Mouse (Mus musculus) kidney, adult 2 months (tissue): ENCODE measurements around the gene Trim44. TPM values are rescaled to one million over a fixed set of nuclear protein-coding genes. Genes with fewer than 3 reads are reported as not detected.
A peak's percentile ranks its signal among the peaks of the same experiment; 100 is the strongest.

Experiments
- DNase-seq: peaks from one replicate; pipeline ENCODE4 v3.0.0; 2021
- H3K27ac ChIP-seq: fragments of 200-500 bp; 2 replicates; pipeline ENCODE4 v1.5.1; 2012; ENCODE audit warnings: low read depth, low read length, control low read depth, inconsistent platforms; ENCODE audit not compliant: insufficient read depth
- H3K27me3 ChIP-seq: fragments of 200-500 bp; replicated peaks from 2 replicates; pipeline ENCODE4 v1.6.1; 2012; ENCODE audit warnings: mild to moderate bottlenecking, moderate library complexity, low read length, inconsistent platforms; ENCODE audit not compliant: control insufficient read depth, insufficient read depth
- H3K36me3 ChIP-seq: fragments of 200-500 bp; 2 replicates; pipeline ENCODE4 v1.6.1; 2012; ENCODE audit warnings: mild to moderate bottlenecking, moderate library complexity, low read length, inconsistent platforms; ENCODE audit not compliant: control insufficient read depth, insufficient read depth
- H3K4me1 ChIP-seq: fragments of 200-500 bp; 2 replicates; pipeline ENCODE4 v1.6.1; 2011; ENCODE audit warnings: low read length; ENCODE audit not compliant: control insufficient read depth, insufficient read depth
- H3K4me3 ChIP-seq: fragments of 200-500 bp; 2 replicates; pipeline ENCODE4 v1.5.1; 2011; ENCODE audit warnings: mild to moderate bottlenecking, low read depth, low read length, control low read depth; ENCODE audit not compliant: insufficient read depth
- CTCF ChIP-seq: fragments of 200-500 bp; conservative IDR thresholded peaks from 2 replicates; pipeline ENCODE4 v1.5.1; 2011; ENCODE audit warnings: low read depth, mild to moderate bottlenecking, control low read depth, low read length, moderate library complexity, mixed read lengths; ENCODE audit not compliant: insufficient read depth, insufficient read length
- POLR2A ChIP-seq: fragments of 200-500 bp; IDR thresholded peaks from one replicate; pipeline ENCODE4 v1.6.1; 2011; ENCODE audit warnings: low read depth, low read length, control low read depth
- WGBS: fragments of 180-500 bp; shearing (Covaris S2); methylation state at CpG from one replicate; pipeline ENCODE4 v1.1.7; 2018; 5-methylcytosine and 5-hydroxymethylcytosine counted together
- polyA plus RNA-seq: library from polyadenylated mRNA; depleted of rRNA; stranded (reverse); fragments of >200 nt; gene quantifications from 2 replicates; pipeline ENCODE4 v1.2.3, GENCODE M21; 2012

Gene Trim44
- polyA plus RNA-seq, 1 experiment = 35.6 TPM

DNA sequence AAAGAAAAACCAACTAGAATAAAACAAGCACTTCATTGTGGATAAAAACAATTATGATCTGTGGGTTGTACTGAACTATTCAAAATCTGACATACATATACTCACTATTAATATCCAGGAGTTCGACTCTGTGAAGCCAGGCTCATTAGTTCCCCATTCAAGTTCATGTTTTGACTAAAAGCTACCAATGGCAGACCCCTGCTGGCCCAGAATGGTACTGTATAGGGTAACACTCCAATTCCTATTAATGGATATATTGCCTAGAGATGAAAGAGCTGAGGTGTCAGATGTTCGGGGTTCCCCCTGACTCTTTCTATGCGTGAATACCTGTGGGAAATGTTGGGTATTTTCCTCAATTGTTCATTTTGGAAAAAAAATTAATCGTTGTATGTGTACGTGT, 117.6 kb downstream of the Trim44 start:
- 53% methylated on average over 5 of the region's 5 CpGs for WGBS
- peak; percentile 59 for DNase-seq
- Histone ChIP-seq H3K4me3 (no peak overlapping the region), H3K27ac (no peak overlapping the region), H3K27me3 (no peaks in the 10 kb centered on the region), H3K36me3 (no peaks in the 10 kb centered on the region), H3K4me1 (peaks cover 7% of the 10 kb centered on the region; the same call in 1 of the 2 replicates)
- TF ChIP-seq CTCF = 0 out of 2 replicates have a peak, but pooled peaks have one; percentile 12
- TF ChIP-seq POLR2A = no peak

DNA sequence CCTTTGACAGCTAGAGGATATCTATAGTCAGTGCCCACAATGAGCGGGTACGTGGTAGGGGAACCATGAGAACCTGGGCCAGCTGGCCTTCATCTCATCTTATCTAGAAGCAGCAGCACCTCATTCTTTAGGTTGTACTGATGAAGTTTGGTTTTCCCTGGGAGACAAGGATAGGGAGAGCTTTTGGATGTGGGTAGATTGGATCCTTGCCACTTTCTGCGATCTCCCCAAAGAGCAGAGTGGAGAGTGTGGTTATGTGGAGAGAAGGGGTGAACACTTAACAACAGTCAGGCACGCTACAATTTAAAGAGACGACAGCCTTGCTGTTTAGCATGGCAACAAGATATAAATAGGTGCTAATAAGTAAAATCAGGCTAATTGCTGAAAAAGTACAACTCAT, 119.0 kb downstream of the Trim44 start:
- WGBS = 86% methylated on average over 5 of the region's 5 CpGs
- TF ChIP-seq POLR2A (no peak), CTCF (no peak)
- no peak overlapping the region for H3K4me3 ChIP-seq
- DNase-seq = no peak
- peaks cover 7% of the 10 kb centered on the region; the same call in 1 of the 2 replicates for H3K4me1 ChIP-seq
- no peak overlapping the region for H3K27ac ChIP-seq
- H3K27me3 ChIP-seq = no peaks in the 10 kb centered on the region
- H3K36me3 ChIP-seq = no peaks in the 10 kb centered on the region

DNA sequence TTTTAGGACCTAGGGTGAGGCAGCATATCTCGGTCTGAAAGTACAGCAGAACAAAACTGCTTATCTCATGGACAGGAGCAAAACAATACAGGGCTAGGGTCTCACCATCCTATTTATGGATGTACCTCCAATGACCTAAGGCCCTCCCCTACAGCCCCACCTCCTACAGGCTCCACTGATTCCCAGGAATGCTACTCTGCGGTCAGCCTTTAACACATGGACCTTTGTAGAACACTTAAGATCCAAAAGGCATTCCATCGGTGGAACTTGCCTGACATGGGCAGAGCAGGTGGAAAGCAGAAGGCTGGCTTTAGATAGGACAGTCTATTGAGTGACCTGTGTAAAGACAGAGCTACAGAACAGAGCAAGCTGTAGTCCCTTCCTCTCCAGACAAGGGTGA, 120.3 kb downstream of the Trim44 start:
- TF ChIP-seq CTCF (no peak), POLR2A (no peak)
- no peaks in the 10 kb centered on the region for H3K36me3 ChIP-seq
- no peak overlapping the region for H3K4me3 ChIP-seq
- H3K4me1 ChIP-seq = peaks cover 7% of the 10 kb centered on the region; the same call in 1 of the 2 replicates
- DNase-seq = peak; percentile 69
- no peak overlapping the region for H3K27ac ChIP-seq
- H3K27me3 ChIP-seq = no peaks in the 10 kb centered on the region
- WGBS = 55% methylated on average over 3 of the region's 3 CpGs

DNA sequence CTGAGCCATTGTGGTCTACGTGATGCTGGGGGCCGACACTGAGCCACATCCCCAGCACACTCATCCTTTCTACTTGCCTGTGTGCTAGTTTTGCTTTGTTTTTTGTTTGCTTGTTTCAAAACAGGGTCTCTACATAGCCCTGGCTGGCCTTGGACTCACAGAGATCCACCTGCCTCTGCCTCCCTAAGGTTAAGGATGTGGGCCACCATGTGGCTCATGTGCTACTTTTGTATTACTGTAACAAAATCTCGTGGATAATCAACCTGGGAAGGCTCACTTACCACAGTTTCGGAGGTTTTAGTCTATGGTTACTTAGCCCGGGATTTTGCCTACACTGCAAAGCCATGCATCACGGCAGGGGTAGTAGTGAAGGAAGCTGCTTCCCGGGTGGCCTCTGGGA, 125.5 kb downstream of the Trim44 start:
- H3K27ac ChIP-seq = no peak overlapping the region
- no peaks in the 10 kb centered on the region for H3K36me3 ChIP-seq
- H3K4me1 ChIP-seq = 0 out of 2 replicates have a peak, but pooled peaks cover 2% of the 10 kb centered on the region
- H3K27me3 ChIP-seq = no peaks in the 10 kb centered on the region
- WGBS = 86% methylated on average over 7 of the region's 7 CpGs
- TF ChIP-seq CTCF (no peak), POLR2A (no peak)
- no peak overlapping the region for H3K4me3 ChIP-seq
- no peak for DNase-seq

- Histone ChIP-seq H3K36me3 (no peaks in the 10 kb centered on the region), H3K27ac (no peak overlapping the region), H3K4me3 (no peak overlapping the region), H3K4me1 (no peaks in the 10 kb centered on the region), H3K27me3 (no peaks in the 10 kb centered on the region)
- DNase-seq = no peak
- 83% methylated on average over 7 of the region's 7 CpGs for WGBS
- TF ChIP-seq POLR2A (no peak), CTCF (no peak)
These were observed 127.8 kb downstream of the Trim44 start for GRCm38 (mm10) chr2:102279779-102280178.

DNA sequence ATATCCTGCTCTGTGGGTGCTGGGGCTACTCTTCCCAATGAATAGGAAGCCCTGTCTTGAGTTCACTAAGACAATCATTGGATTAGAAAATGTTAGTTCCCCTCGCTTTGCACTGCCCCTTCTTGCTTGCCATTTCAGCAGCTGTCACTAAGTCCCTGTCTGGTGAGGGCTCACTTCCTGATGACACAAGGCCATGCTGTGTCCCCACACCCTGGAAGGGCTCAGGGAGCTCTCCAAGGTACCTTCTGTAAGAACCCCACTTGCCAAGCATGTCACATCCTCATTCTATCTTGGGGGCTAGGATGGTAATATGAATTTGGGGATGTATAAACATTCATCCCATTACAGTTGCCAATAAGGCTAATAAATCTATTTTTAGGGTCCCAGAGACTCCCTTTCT, 129.7 kb downstream of the Trim44 start:
- WGBS = 59% methylated on average over 1 of the region's 1 CpGs
- no peak overlapping the region for H3K27ac ChIP-seq
- no peak for DNase-seq
- H3K4me3 ChIP-seq = no peak overlapping the region
- no peaks in the 10 kb centered on the region for H3K27me3 ChIP-seq
- no peaks in the 10 kb centered on the region for H3K4me1 ChIP-seq
- no peaks in the 10 kb centered on the region for H3K36me3 ChIP-seq
- TF ChIP-seq POLR2A = no peak

DNA sequence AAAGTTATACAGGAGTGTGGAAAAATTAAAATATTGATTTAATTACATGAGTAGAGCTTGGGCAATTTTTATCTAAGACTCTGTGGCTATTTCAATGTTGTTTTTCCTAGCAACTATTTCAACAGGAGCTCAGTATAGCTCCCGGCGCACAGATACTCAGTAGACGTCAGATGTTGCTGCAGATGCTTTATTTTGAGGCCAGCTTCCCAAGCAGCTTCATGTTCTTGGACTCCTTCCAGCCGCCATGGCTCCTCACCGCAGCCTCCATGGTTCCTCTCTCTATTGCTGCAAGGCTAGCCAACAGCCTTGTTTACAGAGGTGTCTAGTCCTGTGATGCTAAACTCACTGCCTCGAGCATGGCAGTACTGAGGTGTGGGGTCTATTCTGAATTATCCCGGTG, 134.3 kb downstream of the Trim44 start:
- Histone ChIP-seq H3K4me3 (no peak overlapping the region), H3K36me3 (no peaks in the 10 kb centered on the region), H3K4me1 (no peaks in the 10 kb centered on the region), H3K27ac (no peak overlapping the region), H3K27me3 (no peaks in the 10 kb centered on the region)
- 90% methylated on average over 7 of the region's 7 CpGs for WGBS
- TF ChIP-seq CTCF = no peak
- TF ChIP-seq POLR2A = no peak
- DNase-seq = no peak
